Mouse (Mus musculus) brain, embryonic 14.5 days (tissue): Measurements from ENCODE around the gene Hephl1. TPM values are rescaled to one million over a fixed set of nuclear protein-coding genes. Genes with fewer than 3 reads are reported as not detected.

Source experiments
- DNase-seq: peaks from one replicate; pipeline ENCODE4 v3.0.0-alpha.2; 2011; ENCODE audit warnings: low read depth
- CTCF ChIP-seq: fragments of 200-500 bp; IDR thresholded peaks from 2 replicates; pipeline ENCODE4 v1.5.1; 2012; ENCODE audit warnings: inconsistent platforms, mild to moderate bottlenecking, moderate library complexity, borderline replicate concordance; ENCODE audit not compliant: insufficient read depth, insufficient read length; ENCODE audit errors: extremely low read depth
- POLR2A ChIP-seq: fragments of 200-500 bp; IDR thresholded peaks from 2 replicates; pipeline ENCODE4 v1.6.1; 2012; ENCODE audit warnings: mild to moderate bottlenecking, inconsistent platforms, borderline replicate concordance; ENCODE audit not compliant: poor library complexity, insufficient read depth, insufficient read length, severe bottlenecking; ENCODE audit errors: extremely low read depth
- polyA plus RNA-seq: library from polyadenylated mRNA; depleted of rRNA; stranded (reverse); fragments of >200 nt; gene quantifications from 2 replicates; pipeline ENCODE4 v1.2.3, GENCODE M21; 2012; rRNA removed

Gene Hephl1
- 0.01 TPM in 1 of 2 replicates, not detected in the other for polyA plus RNA-seq

GRCm38 (mm10) chr9:15112008-15112407 is at the start of gene Hephl1:
TSS of gene Hephl1 (minus strand) at chr9:15112108.
- no peak for DNase-seq
- no peak for TF ChIP-seq POLR2A
- no peak for TF ChIP-seq CTCF

GRCm38 (mm10) chr9:15149246-15149926 is 37.5 kb upstream of the Hephl1 start:
- no peak for DNase-seq
- TF ChIP-seq POLR2A, result no peak
- no peak for TF ChIP-seq CTCF

- no peak for DNase-seq
Measured at GRCm38 (mm10) chr9:15140546-15140945, 28.6 kb upstream of the Hephl1 start.

GRCm38 (mm10) chr9:15125897-15126296 is 14.0 kb upstream of the Hephl1 start:
- no peak for DNase-seq
- TF ChIP-seq POLR2A (no peak), CTCF (no peak)

More at GRCm38 (mm10) chr9:15140546-15140945, 28.6 kb upstream of the Hephl1 start:
- TF ChIP-seq POLR2A (no peak), CTCF (no peak)

- no peak for DNase-seq
- TF ChIP-seq POLR2A, result no peak
- TF ChIP-seq CTCF, result no peak
Measured at GRCm38 (mm10) chr9:15122431-15122830, 10.5 kb upstream of the Hephl1 start.

GRCm38 (mm10) chr9:15120841-15121358 is 9.0 kb upstream of the Hephl1 start:
- no peak for TF ChIP-seq POLR2A
- TF ChIP-seq CTCF, result peak; percentile 34; the same call in 1 of the 2 replicates
- DNase-seq, result no peak

GRCm38 (mm10) chr9:15120209-15120608 is 8.3 kb upstream of the Hephl1 start:
- TF ChIP-seq POLR2A, result no peak
- no peak for TF ChIP-seq CTCF
- DNase-seq, result no peak

GRCm38 (mm10) chr9:15119515-15119914 is 7.6 kb upstream of the Hephl1 start:
- TF ChIP-seq CTCF (no peak), POLR2A (no peak)
- no peak for DNase-seq

- TF ChIP-seq CTCF, result no peak
- no peak for TF ChIP-seq POLR2A
- no peak for DNase-seq
Measured at GRCm38 (mm10) chr9:15116165-15116564, 4.3 kb upstream of the Hephl1 start.

- peak; percentile 16 for DNase-seq
- TF ChIP-seq POLR2A (no peak), CTCF (no peak)
Measured at GRCm38 (mm10) chr9:15114102-15114501, 2.2 kb upstream of the Hephl1 start.

- DNase-seq, result peak; percentile 5
- TF ChIP-seq POLR2A (no peak), CTCF (no peak)
Measured at GRCm38 (mm10) chr9:15108101-15108500, 3.8 kb downstream of the Hephl1 start.

- TF ChIP-seq POLR2A (no peak), CTCF (no peak)
- no peak for DNase-seq
Measured at GRCm38 (mm10) chr9:15105136-15105535, 6.8 kb downstream of the Hephl1 start.

- DNase-seq, result no peak
- no peak for TF ChIP-seq POLR2A
Measured at GRCm38 (mm10) chr9:15103579-15104300, 8.2 kb downstream of the Hephl1 start.
